Mouse (Mus musculus) liver, adult 2 months (tissue): ENCODE results near the gene Mlip.

Experiments
- CTCF ChIP-seq: fragments of 200-500 bp; IDR thresholded peaks from 2 replicates; pipeline ENCODE4 v1.5.1; 2011; ENCODE audit warnings: low read depth, low read length, control low read depth
- POLR2A ChIP-seq: fragments of 200-500 bp; IDR thresholded peaks from 2 replicates; pipeline ENCODE4 v1.6.1; 2011; ENCODE audit warnings: low read length, control low read depth; ENCODE audit not compliant: insufficient read depth; ENCODE audit errors: extremely low read depth

GRCm38 (mm10) chr9:77071676-77072075, 281.1 kb downstream of the Mlip start:
- TF ChIP-seq CTCF (no peak), POLR2A (no peak)
